Mouse (Mus musculus): ENCODE results near the gene Zfand3. TPM values are rescaled to one million over a fixed set of nuclear protein-coding genes. Genes with fewer than 3 reads are reported as not detected.

Zfand3 gene
- total and polyA plus RNA-seq, 3 experiments, result 23.2 to 44.0 (median 23.5) TPM

DNA sequence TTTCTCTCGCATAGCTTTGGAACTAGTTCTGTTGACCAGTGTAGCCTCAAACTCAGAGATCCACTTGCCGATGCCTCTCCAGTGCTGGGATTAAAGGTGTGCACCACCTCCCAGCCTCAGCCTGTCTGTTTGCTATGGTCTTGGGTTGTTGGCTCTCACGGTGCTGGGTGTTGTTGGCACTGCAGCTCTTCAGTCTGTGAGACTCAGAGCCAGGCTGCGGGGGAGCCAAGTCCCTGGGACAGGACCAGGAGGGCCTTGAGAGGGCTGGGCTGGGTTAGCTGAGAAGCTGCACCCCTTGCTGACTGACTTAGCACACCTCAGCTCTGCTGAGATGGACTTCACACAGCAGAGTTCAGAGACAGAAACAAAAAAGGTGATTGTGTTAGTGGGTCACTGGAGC lies 195.8 kb downstream of the Zfand3 start:
- no peak overlapping the region for H3K9ac ChIP-seq (ENCODE audit: insufficient read depth, low read depth)
- no peak overlapping the region for H3K27ac ChIP-seq (ENCODE audit: insufficient read depth, low read depth)
- no peak overlapping the region for H3K4me3 ChIP-seq (replicated peaks in 1 of 3; ENCODE audit: low read depth in 2 of 3, low read length in 2 of 3, poor library complexity in 1 of 3)
- TF ChIP-seq CTCF (conservative IDR thresholded peaks at IDR 0.05 in 1 of 2, IDR thresholded peaks at IDR 0.05 in 1 of 2; ENCODE audit: low read depth in 2 of 2, low read length in 2 of 2) (no peak), MAFK (IDR thresholded peaks at IDR 0.05; ENCODE audit: insufficient replicate concordance, low read length) (no peak), ELF1 (IDR thresholded peaks at IDR 0.05; ENCODE audit: low read depth, low read length) (no peak), TBP (conservative IDR thresholded peaks at IDR 0.05; ENCODE audit: low read depth, low read length) (no peak), CHD2 (IDR thresholded peaks at IDR 0.05; ENCODE audit: low read length) (no peak), CHD1 (IDR thresholded peaks at IDR 0.05; ENCODE audit: low read depth, low read length) (no peak), RAD21 (IDR thresholded peaks at IDR 0.05; ENCODE audit: low read depth, low read length) (no peak), NELFE (IDR thresholded peaks at IDR 0.05; ENCODE audit: low read depth, low read length) (no peak), MAX (IDR thresholded peaks at IDR 0.05; ENCODE audit: low read length) (no peak), SMC3 (IDR thresholded peaks at IDR 0.05; ENCODE audit: low read depth, low read length) (no peak), POLR2A (IDR thresholded peaks at IDR 0.05; ENCODE audit: low read depth, low read length) (no peak), MYC (IDR thresholded peaks at IDR 0.05; ENCODE audit: low read depth, low read length) (no peak), E2F4 (IDR thresholded peaks at IDR 0.05; ENCODE audit: insufficient replicate concordance, low read depth, low read length) (no peak), USF2 (conservative IDR thresholded peaks at IDR 0.05; ENCODE audit: low read depth, low read length) (no peak), JUN (IDR thresholded peaks at IDR 0.05; ENCODE audit: insufficient read depth, low read depth, low read length) (no peak)
- peaks cover 7 to 79% of the 10 kb centered on the region in 2 experiments for H3K36me3 ChIP-seq (replicated peaks in 1 of 2; ENCODE audit: control insufficient read depth in 1 of 2, insufficient read depth in 1 of 2, low read length in 1 of 2)
- H3K27me3 ChIP-seq (replicated peaks), result no peaks in the 10 kb centered on the region
- peaks cover 12 to 41% of the 10 kb centered on the region in 2 experiments for H3K4me1 ChIP-seq (ENCODE audit: control insufficient read depth in 1 of 2, insufficient read depth in 2 of 2)
- H3K4me2 ChIP-seq (ENCODE audit: insufficient read depth, low read depth, poor library complexity, severe bottlenecking), result no peak overlapping the region
- dilution Hi-C loops (cut with MboI; ENCODE audit: extremely low pct_ligation_motif_present, extremely low pct_unique_long_range_greater_than_20kb, low sequenced_read_pairs) (no loop called here), in situ Hi-C loops (cut with MboI; ENCODE audit: low pct_ligation_motif_present, low pct_unique_long_range_greater_than_20kb, low sequenced_read_pairs) (no loop called here)
- no peaks in the 10 kb centered on the region for H3K79me2 ChIP-seq (replicated peaks; ENCODE audit: control insufficient read depth, extremely low read depth, insufficient read depth, poor library complexity, severe bottlenecking)
- H3K9me3 ChIP-seq (replicated peaks; ENCODE audit: low read length), result no peaks in the 10 kb centered on the region
- no peak for DNase-seq (ENCODE audit: extremely low read depth)

GRCm38 (mm10) chr17:30205062-30205825 lies 200.7 kb downstream of the Zfand3 start:
- no peak overlapping the region for H3K4me2 ChIP-seq (ENCODE audit: insufficient read depth, low read depth, poor library complexity, severe bottlenecking)
- no peak for DNase-seq (ENCODE audit: extremely low read depth)
- no peaks in the 10 kb centered on the region for H3K27me3 ChIP-seq (replicated peaks)
- no peak overlapping the region for H3K4me3 ChIP-seq (replicated peaks in 1 of 3; ENCODE audit: low read depth in 2 of 3, low read length in 2 of 3, poor library complexity in 1 of 3)
- dilution Hi-C loops (cut with MboI; ENCODE audit: extremely low pct_ligation_motif_present, extremely low pct_unique_long_range_greater_than_20kb, low sequenced_read_pairs) (no loop called here), in situ Hi-C loops (cut with MboI; ENCODE audit: low pct_ligation_motif_present, low pct_unique_long_range_greater_than_20kb, low sequenced_read_pairs) (no loop called here)
- no peak overlapping the region for H3K9ac ChIP-seq (ENCODE audit: insufficient read depth, low read depth)
- TF ChIP-seq CHD1 (IDR thresholded peaks at IDR 0.05; ENCODE audit: low read depth, low read length) (no peak), ZC3H11A (IDR thresholded peaks at IDR 0.05; ENCODE audit: low read depth, low read length) (no peak), ETS1 (conservative IDR thresholded peaks at IDR 0.05; ENCODE audit: low read depth, low read length) (no peak), MAX (IDR thresholded peaks at IDR 0.05; ENCODE audit: low read length) (no peak), HCFC1 (IDR thresholded peaks at IDR 0.05; ENCODE audit: low read depth, low read length) (no peak), JUND (conservative IDR thresholded peaks at IDR 0.05; ENCODE audit: low read depth, low read length) (no peak), SIN3A (IDR thresholded peaks at IDR 0.05; ENCODE audit: low read length) (no peak), USF1 (IDR thresholded peaks at IDR 0.05; ENCODE audit: low read depth, low read length) (no peak)
- no peak overlapping the region for H3K27ac ChIP-seq (ENCODE audit: insufficient read depth, low read depth)
- H3K9me3 ChIP-seq (replicated peaks; ENCODE audit: low read length), result no peaks in the 10 kb centered on the region
- H3K36me3 ChIP-seq (replicated peaks in 1 of 2; ENCODE audit: control insufficient read depth in 1 of 2, insufficient read depth in 1 of 2, low read length in 1 of 2), result peaks cover 20 to 85% of the 10 kb centered on the region in 2 experiments
- H3K79me2 ChIP-seq (replicated peaks; ENCODE audit: control insufficient read depth, extremely low read depth, insufficient read depth, poor library complexity, severe bottlenecking), result no peaks in the 10 kb centered on the region
- H3K4me1 ChIP-seq (ENCODE audit: control insufficient read depth in 1 of 2, insufficient read depth in 2 of 2), result peaks cover 5 to 27% of the 10 kb centered on the region in 2 experiments
